Mouse (Mus musculus): Measurements from ENCODE around the gene Slc6a19.
"Not testable (repeated sequence)": the region's sequence is repeated elsewhere in the genome, so short reads cannot be mapped to it uniquely, and the experiment has no call there.

Gene Slc6a19

DNA sequence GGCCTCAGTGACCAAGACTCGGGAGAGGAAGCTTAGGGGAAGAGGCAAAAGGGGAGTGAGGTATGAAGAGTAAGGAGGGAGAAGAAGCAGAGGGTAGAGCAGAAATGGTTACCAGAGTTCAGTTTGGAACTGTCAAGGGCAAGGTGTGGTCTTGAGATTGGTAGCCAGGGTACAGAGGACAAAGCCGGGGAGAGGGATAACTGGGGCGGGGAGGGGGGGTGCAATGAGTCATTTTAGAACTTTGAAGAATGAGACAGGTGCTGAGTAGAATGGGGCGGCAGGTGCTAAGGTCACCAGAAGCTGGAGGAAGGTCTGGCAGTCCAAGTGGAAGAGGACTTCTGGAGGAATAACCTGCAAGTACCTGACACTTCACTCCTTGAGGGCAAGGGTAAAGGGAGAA is 8.5 kb upstream of the Slc6a19 start:
- DNase-seq (ENCODE audit: low read depth, low spot score), result no peak

DNA sequence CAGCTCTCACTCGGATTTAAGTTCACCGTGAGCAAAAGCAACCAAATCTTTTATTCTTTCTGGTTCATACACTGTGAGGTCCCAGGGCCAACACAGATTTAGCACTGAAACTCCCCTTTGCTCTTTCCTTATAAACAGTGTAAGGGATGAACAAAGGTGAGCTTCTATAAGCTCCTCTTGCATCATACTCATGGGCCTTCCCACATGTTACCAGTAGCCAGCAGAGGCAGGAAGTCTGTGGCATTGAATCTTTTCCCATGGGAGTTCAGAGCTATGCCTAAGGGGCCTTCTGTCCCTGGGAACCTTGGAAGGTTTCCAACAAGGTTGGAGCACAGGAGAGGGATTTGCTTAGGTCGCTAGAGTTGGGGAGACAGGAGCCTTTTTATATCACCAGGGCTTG is 7.6 kb upstream of the Slc6a19 start:
- DNase-seq (ENCODE audit: low read depth, low spot score), result no peak

DNA sequence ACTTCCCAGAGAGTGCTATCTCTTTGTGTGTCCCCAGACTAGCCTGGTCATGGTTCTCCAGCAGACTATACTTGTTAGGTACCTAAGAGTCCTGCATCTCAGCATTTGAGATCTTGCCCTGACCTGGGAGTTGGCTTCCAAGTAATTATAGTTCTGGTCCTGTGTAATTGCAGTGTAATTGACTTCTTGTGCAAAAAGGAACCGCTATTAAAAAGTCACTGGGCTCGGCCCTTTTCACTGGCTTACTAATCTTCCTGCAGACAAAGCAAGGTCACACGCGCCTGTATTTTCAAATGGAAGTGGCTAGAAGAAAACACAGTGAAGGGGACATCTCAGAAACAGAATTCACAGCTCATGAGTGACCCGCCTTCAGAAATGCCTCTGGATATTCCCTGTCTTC is 7.1 kb upstream of the Slc6a19 start:
- DNase-seq (ENCODE audit: low read depth, low spot score), result no peak

DNA sequence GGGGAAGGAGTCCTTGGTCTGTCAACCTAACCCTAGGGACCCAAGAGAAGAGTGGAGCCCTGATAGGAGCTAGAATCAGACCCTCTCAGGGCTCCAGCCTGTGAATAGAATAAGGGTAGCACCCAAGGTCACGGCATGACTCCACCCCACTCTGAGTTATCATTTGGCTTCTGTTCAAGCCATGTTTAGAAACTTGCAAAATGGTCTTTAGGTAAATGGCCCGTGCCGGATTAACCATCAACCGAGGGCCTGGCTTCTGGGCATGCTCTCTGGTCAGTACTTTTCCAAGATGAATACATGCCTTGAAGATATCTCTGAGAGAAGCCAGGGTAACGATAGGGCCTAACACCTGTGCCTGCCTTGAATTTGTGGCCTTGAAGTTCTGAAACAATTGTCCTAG is 6.6 kb upstream of the Slc6a19 start:
- no peak for DNase-seq (ENCODE audit: low read depth, low spot score)

DNA sequence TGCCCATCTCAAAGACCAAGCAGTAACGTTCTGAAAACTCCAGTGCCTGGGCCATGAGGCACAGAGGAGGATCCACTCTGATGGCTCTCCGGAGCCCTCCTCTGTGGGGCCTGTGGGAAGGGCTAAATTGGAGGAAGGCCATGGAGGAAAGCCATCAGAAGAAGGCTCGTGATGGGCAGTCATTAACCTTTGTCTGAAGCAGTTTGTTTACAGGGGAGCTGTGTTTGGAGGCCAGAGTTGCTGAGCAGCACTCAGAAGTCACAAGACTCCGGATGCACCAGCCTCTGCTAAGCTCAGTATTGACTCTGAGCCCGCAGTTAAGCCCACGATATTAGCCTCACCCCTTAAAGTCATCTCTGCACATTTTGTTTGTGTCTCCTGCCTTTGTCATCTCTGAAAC is 4.8 kb upstream of the Slc6a19 start:
- DNase-seq (ENCODE audit: low read depth, low spot score), result no peak

DNA sequence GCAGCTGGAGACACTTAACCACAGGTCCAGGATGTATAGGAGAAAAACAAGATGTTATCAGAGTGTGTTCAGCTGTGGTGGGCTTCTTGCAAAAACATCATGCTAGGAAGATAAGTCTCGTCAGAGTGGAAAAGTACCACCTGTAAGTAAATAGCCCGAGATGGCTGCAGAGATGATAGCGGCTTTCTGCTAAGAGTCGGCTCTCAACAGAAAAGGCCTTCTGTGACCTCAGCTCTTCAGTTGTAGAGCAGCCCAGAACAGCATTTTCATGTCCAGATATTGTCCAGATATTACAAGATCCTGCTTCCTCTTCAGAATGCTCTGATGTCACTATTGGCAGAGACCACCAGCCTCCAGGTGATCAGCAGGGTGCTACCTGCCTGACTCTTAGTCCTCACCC is 1.2 kb downstream of the Slc6a19 start:
- DNase-seq (ENCODE audit: low read depth, low spot score), result not testable (repeated sequence)

DNA sequence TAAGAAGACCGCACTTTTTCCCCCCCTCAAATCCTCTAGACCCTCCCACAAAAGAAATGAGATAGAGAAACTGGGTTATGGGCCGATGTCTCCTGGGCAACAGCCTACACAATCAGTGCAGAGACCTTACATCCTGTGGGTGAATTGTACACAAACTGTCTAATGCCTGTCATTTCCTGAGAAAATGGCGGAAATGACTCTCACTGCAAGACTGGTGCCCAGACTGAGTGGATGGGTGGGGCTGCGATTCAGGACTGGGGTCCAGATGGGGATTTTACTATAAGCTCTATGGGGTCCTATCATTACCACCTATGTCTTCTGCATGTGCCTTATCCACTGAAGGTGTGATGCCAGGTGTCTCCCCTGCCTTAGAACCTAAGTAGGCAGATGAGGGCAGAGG is 1.9 kb downstream of the Slc6a19 start:
- no peak for DNase-seq (ENCODE audit: low read depth, low spot score)

DNA sequence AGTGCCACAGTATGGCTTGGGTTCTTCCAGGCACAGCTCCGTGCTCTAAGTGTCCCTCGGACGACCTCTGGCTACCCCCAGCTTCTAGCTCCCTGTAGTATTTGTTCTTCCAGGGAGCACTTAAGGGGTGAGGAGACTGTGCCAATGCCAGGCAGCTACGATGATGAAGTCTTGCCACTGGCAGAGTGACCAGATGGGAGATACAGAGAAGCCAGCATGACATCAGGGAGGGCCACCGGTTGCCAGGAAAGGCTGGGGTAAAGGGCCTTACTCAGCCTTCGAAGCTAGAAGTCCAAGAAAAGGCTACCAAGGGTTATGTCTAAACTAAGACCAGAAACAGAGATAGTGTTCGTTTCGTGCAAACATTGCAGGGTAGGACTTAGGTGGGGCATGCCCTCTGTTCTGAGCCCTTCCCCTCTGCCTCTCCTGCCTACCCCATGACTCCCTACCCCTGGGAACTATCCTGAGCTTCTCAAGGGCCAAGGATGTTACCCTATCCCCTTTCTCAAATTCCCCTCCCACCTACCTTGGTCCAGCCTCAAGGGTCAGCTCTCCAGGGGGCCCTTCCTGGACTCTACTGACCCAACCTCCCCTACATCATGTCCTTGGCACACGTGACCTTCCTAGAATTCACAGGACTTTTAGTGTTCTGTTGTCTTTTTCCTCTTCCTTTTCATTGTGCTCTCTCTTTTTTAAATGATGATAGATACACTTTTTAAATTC is 3.3 kb downstream of the Slc6a19 start:
- DNase-seq (ENCODE audit: low read depth, low spot score), result no peak

DNA sequence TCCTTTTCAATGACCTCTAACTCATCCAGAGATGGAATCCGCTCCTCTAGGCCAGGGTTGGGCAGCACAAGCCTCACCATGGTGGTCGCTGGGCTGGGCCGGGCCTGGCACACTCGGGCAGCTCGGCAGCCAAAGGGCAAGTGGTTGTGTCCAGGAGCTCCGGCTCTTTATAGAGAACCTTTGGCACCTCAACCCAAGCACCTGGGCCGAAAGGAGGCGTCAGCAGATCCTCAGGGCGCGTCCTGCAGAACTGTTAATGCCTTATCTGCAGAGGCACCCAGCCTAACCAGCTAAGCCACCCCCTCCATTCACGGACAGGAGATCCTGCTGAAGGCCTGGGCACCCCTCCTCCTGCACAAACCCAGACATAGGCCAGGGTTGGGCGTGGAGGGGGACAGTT is 4.1 kb downstream of the Slc6a19 start:
- no peak for DNase-seq (ENCODE audit: low read depth, low spot score)

DNA sequence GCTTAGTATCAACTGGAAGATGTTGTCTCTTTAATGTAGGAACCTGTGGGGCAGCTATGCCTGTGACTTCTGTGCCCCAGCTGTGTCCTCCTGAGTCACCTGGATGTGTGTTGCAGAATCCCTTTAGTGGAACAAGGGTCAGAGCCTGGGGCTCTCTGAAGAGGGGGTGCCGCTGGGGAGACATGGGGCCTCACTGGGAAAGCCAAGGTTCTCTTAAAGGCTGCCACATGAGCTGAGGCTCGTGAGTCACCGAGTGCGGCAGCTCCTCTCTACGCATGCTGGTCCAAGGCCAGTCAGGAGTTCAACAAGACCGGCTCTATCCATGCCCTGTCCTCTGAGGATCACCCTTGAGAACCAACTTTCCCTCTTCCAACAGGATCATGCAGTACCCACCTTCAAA is 5.0 kb downstream of the Slc6a19 start:
- DNase-seq (ENCODE audit: low read depth, low spot score), result no peak

DNA sequence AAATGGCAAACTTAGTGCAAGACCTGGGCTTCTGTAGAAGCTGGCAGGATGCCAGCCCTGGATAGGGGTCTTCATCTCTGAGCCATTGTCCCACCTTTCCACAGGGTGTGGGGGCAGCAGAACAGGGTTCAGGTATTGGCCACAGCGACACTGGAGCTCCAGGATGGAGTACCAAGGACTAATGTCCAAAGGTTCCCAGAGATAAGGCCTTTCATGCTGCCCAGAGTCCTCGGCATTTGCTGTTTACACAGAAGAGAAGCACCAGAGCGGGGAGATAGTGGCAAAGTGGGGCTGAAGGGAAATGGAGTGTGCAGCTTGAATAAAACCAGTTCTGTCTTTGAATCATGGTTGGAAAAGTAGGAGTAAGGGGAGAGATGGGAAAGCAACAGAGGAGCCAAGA is 8.1 kb downstream of the Slc6a19 start:
- no peak for DNase-seq (ENCODE audit: low read depth, low spot score)

DNA sequence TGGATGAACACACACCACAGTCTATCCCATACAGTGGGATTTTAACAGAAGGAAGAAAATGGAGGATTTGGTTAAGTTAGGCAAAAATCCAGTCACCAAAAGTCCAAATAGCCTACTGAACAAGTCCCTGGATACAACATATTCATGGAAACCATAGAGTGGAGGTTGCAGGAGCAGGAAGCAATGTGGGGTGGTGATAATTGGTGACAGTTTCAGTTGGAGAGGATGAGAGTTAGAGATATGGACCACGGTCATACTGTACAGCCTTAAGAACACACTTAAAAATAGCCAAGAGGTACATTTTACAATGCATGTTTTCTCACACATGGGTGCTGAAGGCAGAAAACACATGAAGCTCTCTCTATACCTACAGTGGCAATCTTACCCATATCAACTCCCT is 9.7 kb downstream of the Slc6a19 start:
- DNase-seq (ENCODE audit: low read depth, low spot score), result no peak

DNA sequence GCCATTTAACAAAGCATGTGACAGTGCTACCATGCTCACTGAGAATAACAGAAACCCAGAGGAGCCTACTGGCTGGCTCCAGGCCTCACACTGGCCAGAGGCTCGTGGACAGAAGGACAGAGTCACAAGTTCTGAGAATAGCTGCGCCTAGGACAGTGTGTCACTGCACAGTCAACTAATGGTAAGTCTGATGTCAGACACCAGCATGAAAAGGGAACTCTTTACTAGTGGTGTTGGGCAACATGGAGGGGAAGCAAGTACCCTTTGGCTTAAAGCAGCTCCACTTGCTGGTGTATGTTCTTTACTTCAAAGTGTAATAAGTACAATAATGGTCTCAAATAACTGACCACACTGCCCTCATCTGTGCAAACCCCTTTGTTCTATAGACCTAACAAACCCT is 11.3 kb downstream of the Slc6a19 start:
- no peak for DNase-seq (ENCODE audit: low read depth, low spot score)

DNA sequence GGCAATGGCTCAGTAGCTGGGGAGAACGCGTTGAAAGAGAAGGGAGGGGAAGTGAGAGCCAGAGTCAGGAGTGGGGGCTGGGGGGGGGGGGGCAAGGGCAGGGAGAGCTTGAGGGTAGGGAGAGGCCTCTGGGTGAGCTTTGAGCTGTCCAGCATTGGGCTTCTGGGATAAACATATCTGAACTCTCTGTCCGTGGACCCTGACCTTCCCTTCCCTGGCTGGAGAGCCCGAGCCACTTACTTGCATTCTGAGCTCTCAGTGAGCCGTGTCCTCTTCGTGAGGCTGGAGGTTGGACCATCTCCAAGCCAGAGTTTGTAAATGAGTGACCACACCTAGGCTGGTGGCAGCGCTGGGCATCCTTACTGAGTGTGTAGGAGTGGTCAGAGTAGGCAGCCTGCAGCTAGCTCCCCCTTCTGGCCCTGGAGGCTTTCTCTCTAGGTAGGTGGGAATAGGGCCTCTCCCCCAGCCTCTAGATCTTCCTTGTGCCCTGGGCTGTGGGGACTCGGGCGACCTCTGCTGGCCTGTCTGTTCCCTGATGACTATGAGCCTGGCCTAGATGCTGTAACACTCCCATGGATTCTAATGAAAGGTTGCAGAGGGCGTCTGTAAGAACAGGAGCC is 12.3 kb downstream of the Slc6a19 start:
- DNase-seq (ENCODE audit: low read depth, low spot score), result no peak

DNA sequence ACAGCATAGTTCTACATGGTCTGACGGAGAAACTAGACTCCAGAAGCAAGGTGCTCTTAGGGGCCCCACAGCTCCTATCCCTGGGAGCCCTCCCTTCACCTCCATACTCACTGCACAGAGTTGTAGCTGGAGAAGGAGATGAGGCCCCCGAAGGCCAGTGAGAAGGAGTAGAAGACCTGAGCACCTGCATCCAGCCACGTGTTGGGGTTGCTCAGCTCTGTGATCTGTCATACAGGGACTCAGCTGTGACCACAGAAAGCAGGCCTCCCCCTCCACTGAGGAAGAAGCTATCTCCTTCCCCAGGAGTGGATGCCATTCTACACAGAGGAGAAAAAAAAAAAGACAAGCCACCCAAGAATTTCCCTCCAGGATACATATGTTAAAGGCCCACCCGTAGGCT is 15.7 kb downstream of the Slc6a19 start:
- no peak for DNase-seq (ENCODE audit: low read depth, low spot score)

DNA sequence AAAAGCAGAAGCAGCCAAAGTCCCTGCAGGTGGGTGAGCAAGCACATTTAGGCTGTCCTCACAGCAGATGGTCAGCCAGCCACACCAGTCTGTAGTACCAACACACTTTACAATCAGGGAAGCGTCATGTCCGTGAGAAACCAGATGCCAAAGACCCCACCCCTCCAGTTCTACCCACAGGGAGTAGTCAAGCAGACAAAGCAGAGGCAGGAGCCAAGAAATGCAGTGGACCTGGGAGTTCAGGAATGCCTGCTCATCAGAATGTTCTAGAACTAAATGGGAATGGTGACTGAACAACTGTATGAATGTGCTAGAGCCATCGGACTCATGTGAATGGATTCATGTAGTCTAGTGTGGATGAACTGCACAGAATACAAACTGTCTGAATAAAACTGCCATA is 17.1 kb downstream of the Slc6a19 start:
- DNase-seq (ENCODE audit: low read depth, low spot score), result no peak

DNA sequence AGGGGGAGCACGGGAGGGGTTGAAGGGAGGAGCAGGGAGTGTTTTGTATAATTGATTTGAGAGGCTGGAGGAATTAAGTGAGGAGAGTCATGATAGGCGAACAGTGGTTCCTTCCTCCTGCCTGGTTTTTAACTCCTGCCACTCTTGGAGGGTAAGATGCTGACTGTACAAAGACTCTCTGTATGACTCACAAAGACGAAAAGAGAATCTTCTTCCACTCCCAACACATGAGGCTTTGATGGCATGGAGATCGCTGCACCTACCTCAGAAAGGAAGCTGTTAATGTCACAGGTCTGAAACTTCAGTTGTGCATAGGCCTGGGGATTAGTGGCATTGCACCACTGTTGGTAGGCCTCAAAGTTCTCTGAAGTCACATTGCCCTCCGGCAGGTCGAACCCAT is 19.2 kb downstream of the Slc6a19 start:
- DNase-seq (ENCODE audit: low read depth, low spot score), result no peak

DNA sequence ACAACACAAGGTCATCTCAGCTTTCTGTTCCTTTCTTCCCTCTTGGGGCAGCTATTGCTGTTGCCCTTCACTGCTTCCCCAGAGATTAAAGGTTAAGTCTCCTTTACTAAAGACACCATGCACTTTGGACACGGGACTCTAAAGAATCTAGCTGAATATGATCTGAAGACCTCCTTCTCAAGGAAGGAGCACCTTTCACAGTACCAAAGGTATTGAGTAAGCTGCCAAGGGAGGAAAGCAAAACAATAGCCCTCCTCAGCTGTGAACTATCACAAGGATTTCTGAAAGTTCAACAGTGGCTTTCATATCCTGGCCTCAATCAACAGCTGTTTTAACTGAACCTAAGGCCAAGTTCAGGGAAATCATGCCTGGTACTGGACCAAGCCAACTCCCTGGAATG is 20.3 kb downstream of the Slc6a19 start:
- DNase-seq (ENCODE audit: low read depth, low spot score), result peak; percentile 30

DNA sequence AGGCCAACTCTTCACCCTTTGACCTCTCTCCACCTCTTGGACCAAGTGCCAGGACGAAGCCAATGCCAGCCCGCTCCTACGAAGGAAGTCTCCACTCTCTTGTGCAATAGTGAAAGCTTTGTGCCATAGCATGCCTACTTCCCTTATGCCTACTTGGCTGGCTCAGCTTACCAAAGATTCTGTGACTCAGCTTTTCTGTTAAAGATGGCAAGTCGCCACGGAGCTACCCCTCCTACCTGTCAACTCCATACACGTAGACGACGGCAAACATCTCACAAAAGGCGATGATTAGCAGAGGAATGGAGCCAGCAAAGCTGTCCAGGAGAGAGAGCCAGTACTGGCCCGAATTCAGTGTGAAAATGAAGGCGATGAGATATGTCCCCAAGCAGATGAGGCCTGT is 21.0 kb downstream of the Slc6a19 start:
- DNase-seq (ENCODE audit: low read depth, low spot score), result peak; percentile 25

DNA sequence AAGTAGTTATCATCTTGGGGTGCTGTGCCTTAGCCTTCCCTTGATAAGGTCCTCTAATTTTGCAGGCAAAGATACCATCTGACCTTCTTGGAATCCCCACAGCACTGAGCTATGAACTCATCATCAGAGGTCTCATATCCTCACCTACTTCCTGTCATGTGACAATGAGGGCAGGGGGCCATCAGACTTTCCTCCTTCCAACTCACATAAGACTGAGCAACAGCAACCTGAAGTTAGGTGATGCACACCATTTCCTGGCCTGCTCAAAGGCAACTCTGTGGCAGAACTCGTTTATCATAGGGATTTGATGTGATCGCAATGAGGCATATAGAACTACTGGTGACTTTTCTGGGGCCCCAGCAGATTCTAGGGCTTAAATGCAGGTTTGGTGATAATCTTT is 22.4 kb downstream of the Slc6a19 start:
- no peak for DNase-seq (ENCODE audit: low read depth, low spot score)

DNA sequence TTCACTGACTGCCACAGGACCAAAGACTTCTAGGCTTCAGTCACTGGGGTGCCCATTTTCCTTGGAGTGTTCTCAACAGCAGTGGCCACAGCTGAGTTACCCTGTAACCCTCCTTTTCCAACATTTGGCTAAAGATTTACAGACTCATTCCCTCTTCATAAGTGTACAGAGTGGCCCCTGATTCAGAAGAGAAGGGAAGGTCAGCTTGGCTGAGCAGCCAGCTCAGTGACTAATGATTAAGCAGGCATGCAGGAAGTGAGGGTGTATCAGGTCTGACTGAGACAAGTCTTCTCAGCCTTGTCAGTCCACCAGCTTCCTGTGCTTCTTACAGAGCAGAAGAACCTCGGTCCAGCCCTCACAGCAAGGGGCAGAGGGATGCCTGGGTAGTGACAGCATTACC is 24.3 kb downstream of the Slc6a19 start:
- no peak for DNase-seq (ENCODE audit: low read depth, low spot score)

DNA sequence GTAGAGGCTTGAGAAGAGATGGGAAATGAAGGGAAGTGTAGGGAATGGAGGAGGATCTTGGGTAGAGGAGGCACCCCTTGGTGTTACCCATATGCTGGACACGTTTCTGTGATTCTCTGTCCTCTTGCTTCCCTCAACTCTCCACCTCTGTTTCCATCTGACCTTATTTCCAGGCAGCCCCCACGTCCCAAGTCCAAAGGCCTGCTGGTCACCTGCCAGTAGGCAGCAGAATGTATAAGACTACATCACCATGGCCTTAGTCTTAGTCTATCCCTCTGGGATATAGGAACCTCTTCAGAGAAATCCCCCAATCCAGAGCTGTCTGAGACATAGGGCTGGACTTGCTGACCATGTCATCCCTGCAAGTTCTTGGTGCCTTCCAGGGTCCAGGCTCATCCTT is 25.4 kb downstream of the Slc6a19 start:
- DNase-seq (ENCODE audit: low read depth, low spot score), result no peak

DNA sequence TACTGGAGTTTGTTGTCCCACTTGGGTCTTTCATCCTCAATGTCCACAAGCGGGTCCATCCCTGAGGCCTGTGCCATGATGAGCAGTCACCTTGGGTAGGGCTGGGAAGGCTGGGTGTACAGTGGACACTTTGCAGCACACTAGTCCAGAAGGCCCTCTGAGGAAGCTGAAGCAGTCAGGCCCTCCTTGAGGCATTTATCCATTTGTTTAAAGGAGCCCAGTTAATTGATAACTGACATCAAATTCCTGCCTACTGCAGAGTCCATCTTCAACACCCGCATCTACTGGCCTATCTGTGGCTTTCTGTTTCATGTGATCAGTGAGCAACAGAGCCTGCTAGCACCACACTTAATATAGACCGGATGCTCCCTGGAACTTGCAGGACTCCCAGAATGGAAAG is 26.8 kb downstream of the Slc6a19 start, which contains the start of gene Slc6a18:
Gene Slc6a18, minus strand, starts transcription at position 171 of the 400 bp plus-strand sequence.
- no peak for DNase-seq (ENCODE audit: low read depth, low spot score)

DNA sequence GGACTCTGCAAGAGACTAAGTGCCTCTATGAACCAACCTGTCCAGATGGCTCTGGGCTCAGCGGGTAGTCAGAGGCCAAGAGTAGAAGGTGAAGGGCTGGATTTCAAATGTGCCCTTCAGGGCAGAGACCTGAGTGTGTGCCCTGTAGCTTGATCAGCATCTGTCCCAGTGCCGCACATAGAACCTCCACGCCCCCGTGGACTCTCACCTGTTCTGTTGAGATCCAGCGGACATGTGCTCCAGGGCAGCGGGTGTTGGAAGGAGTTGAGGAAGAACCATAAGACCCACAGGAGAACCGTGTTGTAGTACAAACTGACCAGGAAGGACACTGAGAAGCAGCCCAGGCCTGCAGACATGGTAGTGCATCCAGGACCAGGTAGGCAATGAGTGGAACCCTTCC is 29.5 kb downstream of the Slc6a19 start:
- no peak for DNase-seq (ENCODE audit: low read depth, low spot score)

Data from skeletal muscle tissue, adult 2 months (tissue).